Mouse (Mus musculus): ENCODE data around the gene Kalrn. TPM values are rescaled to one million over a fixed set of nuclear protein-coding genes. Genes with fewer than 3 reads are reported as not detected.

The Kalrn gene
- total RNA-seq, 2 experiments from 2014 or later: 431 to 495 TPM

DNA sequence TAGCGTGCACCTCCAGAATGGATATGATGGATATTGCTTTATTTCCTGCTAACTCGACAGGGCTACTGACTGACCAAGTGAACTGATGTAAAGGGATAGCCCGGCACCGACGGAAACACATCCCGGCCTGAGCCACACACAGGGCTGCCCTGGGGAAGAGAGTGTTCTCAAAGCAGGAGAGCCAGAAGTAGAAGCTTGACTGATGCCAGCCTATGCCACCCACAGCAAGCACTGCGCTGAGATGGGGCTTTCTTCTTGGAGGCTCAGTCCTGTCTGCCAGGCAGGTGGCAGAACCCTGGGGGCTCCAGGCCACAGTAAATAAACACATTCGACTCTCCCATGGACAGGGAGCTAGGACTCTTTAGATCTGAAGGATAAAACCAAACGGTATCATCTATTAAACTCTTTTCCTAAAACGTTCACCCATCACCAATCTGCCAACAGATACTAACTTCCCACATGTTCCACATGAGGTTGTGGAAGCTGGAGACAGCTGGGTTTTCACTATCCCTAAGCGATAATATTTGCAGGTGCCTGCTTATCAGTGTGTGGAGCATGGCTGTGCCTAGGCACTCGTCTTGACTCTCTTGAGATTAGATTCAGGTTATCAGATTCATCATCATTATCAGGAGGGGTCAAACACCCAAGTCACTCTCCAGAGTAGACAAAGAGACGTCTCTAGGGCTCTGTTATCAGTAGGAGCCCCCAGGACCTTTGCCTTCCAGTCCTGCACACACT, 526.9 kb downstream of the Kalrn start:
- intact Hi-C loops (cut with DNase I): loop anchor here (5.0 kb wide), 1 partner anchor 36 kb away; no protein-coding TSS in a partner anchor
- DNase-seq (ENCODE audit: low spot score in 2 of 2): no peak

DNA sequence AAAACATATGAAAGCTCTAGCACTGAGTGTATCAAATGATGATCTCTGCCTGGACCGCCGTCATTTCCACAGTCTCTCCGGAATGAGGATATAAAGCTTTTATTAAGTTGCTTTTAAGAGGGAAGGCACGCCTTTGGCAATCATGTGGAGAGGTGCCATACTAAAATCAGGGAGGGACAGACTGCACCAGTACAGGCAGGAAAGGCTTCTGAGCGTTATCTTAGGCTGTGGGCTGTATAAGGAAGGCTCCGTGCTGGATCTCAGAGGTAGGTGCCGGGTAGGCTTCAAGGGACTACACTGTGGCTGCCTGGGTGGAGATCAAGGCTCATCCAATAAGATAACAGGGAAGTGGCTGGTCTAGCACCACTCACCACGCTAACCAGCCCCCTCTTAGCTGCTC, 528.8 kb downstream of the Kalrn start:
- intact Hi-C loops (cut with DNase I): no loop called here
- DNase-seq (ENCODE audit: low spot score in 2 of 2): no peak

DNA sequence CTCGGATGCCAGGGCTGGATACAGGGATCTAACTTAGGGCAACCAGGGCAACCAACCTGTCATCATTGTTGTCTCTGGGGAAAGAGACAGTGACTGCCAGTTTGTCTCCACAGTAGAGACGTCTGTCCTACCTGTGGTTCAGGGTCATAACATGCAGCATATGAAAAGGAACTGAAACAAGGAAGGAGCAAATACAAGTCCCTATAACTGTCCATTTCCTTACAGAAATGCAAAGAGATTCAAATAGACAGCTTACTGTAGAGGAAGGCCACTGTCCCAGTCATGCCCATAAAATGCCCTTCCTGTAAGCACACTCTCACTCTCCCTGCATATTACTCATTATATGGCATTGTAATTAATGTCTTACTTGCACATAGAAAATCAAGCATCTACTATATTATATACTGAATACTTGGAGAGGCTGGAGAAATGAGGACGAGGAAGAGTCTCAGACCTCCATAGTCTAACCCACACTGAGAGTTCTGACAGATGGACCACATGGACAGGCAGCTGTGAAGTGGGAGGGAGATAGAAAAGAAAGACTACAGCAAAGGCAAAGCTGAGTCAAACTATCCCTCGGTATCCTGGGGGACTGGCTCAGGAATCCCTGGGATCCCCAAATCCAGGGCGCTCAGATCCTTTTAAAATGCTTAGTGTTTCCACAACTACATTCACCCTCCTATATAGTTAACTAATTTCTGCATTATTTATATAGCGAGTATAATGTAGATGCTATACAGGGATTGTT, 530.1 kb downstream of the Kalrn start:
- intact Hi-C loops (cut with DNase I): no loop called here
- DNase-seq (ENCODE audit: low spot score in 2 of 2): peak; percentile 37 to 77

DNA sequence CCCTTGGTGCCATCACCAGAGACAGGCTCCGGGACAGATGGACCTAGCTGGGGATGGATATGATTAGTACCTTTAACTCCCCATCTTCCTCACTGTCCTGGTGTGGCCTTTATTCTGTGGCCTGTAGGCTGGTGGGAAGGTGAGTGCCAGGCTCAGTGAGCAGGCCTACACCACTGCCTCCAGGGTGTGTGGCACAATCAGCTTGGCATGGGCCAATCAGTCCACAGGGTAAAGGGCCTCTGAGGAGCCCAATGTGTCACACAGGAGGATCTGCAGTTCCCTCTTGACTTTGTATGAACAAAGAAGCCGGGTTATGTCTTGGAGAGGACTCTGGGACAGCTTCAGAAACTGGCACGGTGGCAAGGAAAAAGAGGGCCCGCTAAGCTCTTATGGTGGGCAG, 530.7 kb downstream of the Kalrn start:
- DNase-seq (ENCODE audit: low spot score in 2 of 2): no peak
- intact Hi-C loops (cut with DNase I): no loop called here

DNA sequence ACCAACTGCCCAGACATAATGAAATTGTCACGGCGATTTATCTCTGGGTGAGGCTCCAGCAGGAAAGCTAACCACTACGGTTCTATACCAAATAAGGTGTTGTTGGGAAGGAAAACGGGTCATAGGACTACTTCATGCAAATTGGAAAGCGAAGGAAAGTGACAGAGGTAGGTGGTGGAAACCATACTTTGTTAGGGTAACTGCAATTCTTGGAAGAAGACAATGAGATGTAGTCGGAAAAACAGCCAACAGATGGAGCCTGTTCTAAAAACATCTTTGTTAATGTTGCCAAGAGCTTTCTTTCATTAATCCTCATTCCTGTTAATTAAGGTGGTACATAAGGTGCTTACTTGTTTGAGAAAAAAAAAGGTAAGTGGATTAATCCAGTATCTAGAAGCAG, 533.1 kb downstream of the Kalrn start:
- intact Hi-C loops (cut with DNase I): no loop called here
- no peak for DNase-seq (ENCODE audit: low spot score in 2 of 2)

DNA sequence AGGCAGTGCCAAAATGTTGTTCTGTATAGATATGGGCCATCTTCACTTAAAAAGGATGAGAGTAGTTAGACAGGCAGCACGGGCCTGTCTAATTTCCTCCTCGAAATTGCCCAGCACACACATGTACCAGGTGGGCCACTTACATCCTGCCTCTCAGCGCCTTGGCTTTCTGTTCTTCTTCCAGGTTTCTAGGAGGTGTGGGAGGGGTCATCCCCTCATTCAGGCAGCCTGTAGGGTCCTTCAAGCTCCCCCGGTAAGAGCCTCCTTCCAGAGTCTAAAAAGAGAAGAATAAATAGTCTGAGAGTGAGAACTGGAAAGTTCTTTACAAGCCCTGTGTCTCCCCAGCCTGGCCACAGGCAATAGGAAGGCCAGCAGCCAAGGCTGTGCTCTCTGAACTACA, 533.6 kb downstream of the Kalrn start:
- no peak for DNase-seq (ENCODE audit: low spot score in 2 of 2)
- intact Hi-C loops (cut with DNase I): no loop called here

DNA sequence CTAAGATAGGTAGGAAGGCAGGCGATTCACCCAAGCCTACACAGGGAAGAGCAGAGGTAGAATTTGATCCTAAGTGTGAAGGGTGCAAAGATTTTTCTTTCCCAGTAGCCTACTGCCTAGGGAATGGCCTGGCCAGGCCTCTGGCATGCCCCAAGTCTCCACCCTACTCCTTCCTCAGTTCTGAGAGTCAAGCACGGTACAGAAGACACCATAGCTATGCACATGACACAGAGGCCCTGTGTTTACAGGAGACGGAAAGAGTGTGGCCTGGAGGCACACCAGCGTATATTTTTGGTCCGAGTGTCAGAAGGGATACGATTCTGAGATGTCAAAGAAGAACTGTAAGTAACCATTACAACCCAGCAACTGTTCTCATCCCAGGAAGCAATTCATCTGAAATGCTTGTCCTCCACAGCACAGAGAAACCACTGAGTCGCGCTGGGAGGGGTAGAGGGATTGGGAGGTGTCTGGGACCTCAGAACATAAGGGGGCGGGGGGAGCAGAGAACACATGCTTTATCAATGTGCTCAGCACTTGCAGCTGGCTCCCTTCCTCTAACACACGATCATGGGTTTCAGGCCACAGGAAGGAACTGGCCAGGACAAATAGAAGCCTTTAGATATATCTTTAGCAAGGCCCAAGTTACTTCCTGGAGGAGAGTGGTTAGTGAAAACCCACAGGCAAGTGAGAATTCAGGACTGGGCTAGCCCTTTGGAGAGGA, 536.8 kb downstream of the Kalrn start:
- intact Hi-C loops (cut with DNase I): no loop called here
- DNase-seq (ENCODE audit: low spot score in 2 of 2): no peak

DNA sequence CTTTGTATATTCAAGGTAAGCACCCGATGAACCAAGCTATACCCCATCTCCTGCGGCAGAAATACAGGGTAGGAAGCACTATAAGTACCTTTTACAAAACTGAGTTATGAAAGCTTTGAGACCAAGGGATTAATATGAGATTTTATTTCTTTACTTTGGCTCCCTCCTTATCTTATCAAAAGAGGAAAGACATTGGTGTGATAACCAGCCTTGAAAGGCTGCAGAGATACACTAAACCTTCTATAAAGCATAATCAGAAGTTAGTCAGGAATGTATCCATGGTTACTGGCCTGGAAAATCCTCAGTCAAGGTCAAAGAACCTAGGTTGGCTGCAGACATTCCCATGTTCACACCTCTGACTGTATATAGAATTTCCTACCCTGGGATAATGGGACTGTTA, 537.6 kb downstream of the Kalrn start:
- intact Hi-C loops (cut with DNase I): no loop called here
- DNase-seq (ENCODE audit: low spot score in 2 of 2): no peak

DNA sequence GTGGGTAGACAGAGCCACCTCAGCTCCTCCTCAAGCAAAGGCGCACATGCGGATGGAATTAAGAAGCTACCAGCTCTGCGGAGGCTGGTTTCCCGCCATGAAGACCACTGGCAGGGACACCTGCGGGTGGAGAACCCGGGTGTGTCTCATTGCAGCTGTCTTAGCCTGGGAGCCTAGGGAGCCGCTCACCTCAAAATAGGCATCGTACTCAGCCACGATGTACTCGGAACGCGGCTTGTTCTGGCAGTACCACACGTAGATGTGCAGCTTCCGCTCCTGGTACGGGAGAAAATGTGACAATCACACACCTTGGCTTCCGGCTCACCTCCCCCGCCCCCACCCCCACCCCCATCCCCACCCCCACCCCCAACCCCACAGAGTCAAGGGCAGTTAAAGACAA, 539.1 kb downstream of the Kalrn start:
- intact Hi-C loops (cut with DNase I): no loop called here
- DNase-seq (ENCODE audit: low spot score in 2 of 2): no peak

DNA sequence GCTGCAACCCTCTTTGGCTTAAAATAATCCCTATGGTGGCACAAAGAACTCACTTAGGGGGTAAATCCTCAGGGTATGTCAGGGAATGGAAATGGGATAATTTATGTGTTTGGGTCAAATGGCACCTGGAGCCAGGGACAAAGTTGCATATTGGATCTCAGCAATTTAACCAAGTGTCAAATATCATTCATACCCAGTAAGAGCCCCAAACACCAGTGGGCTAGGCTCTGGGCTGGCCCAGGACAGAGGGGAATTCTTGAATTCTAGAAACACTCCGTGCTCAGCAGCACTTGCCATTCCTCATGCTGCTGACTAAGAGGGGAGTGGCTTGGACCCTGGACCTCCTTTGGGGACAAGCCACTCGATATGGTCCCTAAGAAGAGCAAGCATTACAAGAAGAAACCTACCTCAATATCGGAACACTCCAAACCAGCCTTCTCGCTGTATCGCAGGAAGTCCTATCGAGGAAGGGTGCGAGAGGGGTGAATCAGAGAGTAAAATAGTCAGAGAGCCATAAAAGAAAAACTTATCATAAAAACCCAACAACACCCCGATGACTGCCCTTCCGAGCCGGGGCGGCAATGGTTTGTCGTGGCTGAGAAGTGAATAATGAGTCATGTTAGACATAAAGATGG, 541.2 kb downstream of the Kalrn start:
- intact Hi-C loops (cut with DNase I): no loop called here
- no peak for DNase-seq (ENCODE audit: low spot score in 2 of 2)

DNA sequence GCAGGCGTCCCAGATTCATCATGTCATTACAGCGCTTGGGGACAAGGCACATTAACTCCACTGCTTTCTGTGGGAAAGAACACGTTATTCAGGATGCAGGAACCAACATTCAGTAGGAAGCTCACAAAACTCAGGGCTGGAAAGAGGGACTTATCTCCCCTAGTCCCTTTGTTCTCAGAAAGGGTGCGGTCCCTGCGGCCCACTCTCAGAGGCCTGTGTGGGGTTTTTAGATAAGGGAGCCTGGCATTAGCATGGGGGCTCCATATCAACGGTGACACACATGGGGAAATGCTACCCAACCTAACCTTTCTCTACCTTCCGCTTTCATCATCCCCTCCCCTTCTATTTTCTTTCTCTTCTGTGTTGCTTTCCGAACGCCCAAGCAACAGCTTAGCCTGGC, 541.8 kb downstream of the Kalrn start:
- DNase-seq (ENCODE audit: low spot score in 2 of 2): no peak
- intact Hi-C loops (cut with DNase I): no loop called here

DNA sequence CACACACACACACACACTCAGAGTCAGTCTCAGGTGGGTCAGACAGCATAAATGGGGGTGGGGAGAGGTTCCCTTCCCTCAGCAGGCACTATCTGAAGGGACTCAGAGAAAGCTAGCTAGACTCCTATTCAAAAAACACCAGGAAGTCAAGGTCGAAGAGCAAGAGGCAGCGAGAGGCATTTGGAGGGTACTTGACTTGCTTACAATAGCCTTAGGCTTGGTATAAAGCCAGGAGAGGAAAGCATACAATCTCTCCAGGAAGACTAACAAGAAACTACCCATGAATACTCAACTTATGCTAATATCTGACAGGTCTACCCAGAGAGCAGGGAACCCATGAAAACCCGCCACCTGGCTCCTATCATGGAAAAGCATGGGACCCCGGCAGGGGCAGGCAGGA, 543.0 kb downstream of the Kalrn start:
- intact Hi-C loops (cut with DNase I): no loop called here
- DNase-seq (ENCODE audit: low spot score in 2 of 2): no peak

DNA sequence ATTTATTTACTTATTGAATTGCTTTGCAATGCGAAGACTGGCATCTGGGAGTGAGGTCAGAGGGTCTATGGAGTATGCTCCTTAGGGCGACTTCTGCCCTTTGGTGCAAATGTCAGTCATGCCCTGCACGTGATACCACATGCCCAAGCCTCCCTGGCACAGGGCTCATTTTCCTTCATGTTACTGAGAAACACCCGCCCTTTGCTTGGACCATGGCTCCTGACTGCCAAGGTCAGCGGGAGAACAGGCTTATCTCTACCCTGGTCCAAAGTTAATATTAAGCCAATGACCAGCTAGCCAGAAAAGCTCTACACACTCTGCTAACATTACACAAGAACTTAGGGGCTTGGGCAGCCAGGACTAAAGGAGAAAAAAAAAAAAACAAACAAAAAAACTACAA, 543.5 kb downstream of the Kalrn start:
- intact Hi-C loops (cut with DNase I): no loop called here
- no peak for DNase-seq (ENCODE audit: low spot score in 2 of 2)

DNA sequence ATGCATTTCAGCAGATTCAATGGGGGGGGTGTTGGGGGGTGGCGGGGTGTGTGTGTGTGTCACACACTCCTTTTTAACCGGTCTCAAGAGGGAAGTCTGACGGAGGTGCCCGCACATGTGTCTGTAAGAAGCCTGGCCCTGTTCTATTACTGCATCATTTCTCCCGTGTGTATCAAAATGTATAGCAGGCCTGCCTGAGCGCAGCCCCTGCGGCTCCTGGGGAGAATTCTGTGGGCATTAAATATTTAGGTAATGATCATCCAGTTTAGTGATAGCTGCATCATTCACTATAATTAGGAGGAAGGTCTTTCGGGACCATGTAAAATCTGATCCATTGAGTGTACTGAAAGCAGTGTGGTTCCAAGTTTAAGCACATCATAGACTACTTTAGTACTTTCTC, 556.1 kb downstream of the Kalrn start:
- no peak for DNase-seq (ENCODE audit: low spot score in 2 of 2)
- intact Hi-C loops (cut with DNase I): no loop called here

DNA sequence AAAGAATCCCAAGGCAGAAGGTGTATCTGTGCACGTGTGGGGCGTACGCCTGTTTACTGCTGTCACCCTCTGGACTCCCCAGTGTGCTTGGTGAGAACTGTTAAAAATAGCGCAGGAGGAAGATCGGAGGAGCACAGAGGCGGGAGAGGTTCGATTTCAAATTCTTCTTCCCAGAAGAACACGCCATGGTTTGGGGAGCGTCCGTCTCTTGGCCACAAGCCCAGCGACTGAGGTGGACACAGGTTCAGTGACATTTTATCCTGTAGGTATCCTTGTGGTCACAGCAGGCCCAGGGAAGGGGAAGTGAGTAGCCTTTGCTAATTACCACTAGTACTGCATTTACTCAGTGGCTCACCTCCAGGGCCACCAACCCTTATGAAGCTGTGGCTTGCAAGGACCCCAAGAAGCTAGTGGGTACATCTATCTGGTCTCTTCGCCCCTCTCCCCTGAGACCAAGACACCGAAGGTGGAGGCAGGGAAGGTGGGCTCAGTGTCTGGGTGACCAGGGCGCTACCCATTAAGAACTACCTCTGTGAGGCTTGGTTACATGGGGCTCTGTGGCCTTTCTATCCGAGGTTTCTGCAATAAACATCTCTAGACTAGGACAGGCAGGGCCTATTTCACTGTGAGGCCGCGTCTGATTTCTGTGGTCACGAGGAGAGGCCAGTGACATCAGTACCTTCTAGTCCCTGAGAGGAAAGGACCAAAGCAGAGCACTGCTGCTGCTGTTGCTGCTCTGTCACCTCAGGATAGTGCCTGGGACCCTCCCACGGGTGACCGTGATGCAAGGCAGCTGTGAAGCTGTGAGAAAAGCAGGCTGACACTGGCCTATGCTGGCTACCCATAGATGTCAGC, 561.1 kb downstream of the Kalrn start:
- intact Hi-C loops (cut with DNase I): no loop called here
- no peak for DNase-seq (ENCODE audit: low spot score in 2 of 2)

DNA sequence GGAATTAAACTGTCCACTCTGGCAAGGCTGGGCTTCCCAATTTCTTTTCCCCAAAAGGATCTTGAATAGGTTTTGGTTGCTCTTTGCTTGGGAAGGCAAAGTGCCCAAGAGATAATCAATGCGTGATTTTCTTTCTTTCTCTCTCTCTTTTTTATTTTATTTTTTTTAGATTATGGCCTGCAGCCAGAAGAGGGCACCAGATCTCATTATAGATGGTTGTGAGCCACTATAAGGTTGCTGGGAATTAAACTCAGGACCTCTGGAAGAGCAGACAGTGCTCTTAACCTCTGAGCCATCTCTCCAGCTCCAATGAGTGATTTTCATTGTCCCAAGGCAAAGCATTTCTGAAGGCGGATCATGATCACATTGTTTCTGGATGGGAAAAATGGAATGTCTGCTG, 563.8 kb downstream of the Kalrn start:
- intact Hi-C loops (cut with DNase I): no loop called here
- no peak for DNase-seq (ENCODE audit: low spot score in 2 of 2)

DNA sequence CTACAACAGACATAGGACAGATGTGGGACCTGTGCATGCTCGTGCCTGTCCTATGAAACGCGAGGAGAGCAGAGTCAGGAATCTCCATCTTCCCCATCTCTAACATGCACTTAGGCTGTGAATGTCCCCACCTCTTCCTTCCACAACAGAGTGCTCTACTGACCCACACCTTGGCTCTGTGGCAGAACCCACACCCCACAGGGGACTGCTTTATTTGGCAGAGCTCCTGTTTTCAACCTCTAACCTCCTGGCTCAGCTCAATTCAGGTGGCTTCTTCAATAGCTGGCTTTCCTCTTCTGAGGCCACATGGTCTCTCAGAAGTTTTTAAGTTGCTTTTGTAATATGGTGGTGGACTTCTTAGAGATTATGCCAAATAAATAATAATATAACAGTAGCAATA, 567.3 kb downstream of the Kalrn start:
- DNase-seq (ENCODE audit: low spot score in 2 of 2): no peak
- intact Hi-C loops (cut with DNase I): no loop called here

DNA sequence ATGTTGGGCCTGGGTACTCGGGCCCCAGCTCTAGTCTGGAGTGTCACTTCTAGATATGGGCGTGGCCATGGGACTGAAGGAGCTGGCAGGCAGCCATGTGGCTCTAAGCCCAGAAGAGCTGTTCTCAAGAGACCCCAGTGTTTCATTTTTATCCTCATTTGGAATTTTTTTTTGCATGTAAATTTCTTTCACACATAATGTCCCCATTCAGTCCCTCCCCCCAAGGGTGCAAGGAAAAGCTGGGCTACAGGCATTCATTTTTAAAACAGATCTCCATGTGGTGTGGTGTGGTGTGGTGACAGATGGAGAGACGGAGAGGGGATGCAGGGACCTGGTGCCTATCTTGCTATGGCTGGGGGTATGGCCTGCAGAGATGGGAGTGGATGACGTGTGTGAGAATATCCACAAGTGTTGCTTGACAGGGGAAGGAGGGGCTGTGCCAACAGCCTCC, 569.2 kb downstream of the Kalrn start:
- peak; percentile 81 to 88 for DNase-seq (ENCODE audit: low spot score in 2 of 2)
- intact Hi-C loops (cut with DNase I): loop anchor here (5.0 kb wide), 1 partner anchor 88 kb away; no protein-coding TSS in a partner anchor

DNA sequence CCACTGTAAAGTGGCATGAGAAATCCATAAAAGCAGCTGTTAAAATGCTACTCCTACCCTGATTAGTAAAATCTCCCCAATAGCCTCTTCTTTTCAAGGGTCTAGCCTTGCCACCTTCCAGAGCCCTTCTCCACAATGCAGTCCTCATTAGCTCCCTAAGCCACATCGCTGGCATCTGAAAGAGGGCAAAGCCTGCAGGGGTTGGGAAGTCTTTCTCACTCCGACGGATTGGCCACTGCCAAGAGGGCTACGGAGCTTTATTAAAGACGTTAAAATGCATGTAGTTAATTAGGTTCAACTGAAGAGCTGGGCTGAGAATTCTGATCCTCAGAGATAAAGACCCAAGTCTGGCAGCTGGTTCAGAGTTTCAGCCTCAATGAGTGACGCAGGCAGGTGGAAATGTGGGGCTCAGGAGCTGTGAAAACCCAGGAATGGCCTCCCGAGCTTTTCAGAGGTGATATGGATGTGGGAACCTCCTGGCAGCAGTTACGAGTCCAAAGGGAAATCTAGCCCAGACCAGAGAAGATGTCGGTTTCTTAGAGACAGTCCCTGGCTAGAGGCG, 569.7 kb downstream of the Kalrn start:
- DNase-seq (ENCODE audit: low spot score in 2 of 2): no peak
- intact Hi-C loops (cut with DNase I): loop anchor here (5.0 kb wide), 1 partner anchor 89 kb away; no protein-coding TSS in a partner anchor

Measured in left cerebral cortex, postnatal 14 days (tissue).